Mouse (Mus musculus) ovary, postnatal 14 days (tissue): Measurements from ENCODE around the gene Lrrc75a.

Experiments
- DNase-seq: peaks from one replicate; pipeline ENCODE4 v3.0.0; 2022; ENCODE audit warnings: low spot score

Gene Lrrc75a

DNA sequence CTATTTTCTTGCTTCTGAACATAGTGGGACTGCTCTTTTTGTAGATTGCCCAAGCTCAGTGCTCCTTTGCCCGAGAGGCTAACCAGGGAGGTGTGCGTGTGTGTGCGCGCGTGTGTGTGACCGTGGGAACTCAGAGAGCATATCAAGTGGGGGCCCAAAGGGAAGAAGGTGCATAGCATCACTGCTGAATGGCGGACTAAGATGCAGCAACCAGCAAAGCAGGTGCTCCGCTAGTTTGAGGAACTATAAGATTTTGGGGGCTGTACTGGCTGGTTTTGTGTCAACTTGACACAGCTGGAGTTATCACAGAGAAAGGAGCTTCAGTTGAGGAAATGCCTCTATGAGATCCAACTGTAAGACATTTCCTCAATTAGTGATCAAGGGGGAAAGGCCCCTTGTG lies 27.2 kb downstream of the Lrrc75a start:
- no peak for DNase-seq

DNA sequence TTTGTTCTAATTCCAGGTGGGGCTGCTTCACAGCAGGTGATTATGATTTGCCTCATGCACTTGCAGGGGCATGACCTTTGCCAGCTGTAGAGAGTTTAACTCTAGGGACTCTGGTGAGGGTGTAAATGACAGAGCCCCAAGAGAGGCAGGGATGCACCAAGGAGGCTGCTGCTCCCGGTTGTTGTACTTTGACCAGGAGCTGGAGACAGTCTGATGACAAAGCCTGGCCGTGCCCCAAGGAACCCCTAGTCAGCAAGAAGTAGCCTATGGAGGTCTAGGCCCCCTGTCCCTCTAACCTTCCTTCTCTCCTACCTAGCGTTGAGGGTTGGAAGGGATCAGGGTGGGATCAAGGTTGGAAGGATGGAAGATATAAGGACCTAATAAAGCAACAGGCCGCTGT lies 32.9 kb downstream of the Lrrc75a start:
- DNase-seq: no peak

DNA sequence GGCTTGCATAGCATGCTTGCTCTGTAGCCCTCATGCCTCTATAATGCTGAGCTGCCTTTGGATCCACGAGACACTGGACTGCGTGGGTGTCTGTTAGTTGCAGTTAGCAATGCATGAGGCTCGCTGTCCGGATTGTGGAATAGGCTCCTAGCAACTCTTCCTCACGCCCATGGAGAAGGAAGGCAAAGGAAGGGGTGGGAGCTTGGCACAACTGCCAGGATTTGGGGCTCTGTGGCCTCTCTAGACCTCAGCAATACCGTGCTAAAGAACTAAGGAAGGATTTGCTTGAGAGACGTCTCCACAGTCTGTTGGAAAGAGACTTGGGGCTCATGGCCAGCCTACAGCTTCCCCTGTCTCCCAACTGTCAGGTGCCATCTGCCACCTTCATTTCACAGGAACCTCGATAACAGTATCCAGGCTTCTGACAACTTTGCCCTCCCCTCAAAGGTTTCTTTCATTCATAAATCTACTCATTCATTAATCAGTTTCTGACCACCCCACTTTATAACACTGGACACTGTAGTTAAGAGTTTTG lies 33.4 kb downstream of the Lrrc75a start:
- no peak for DNase-seq

DNA sequence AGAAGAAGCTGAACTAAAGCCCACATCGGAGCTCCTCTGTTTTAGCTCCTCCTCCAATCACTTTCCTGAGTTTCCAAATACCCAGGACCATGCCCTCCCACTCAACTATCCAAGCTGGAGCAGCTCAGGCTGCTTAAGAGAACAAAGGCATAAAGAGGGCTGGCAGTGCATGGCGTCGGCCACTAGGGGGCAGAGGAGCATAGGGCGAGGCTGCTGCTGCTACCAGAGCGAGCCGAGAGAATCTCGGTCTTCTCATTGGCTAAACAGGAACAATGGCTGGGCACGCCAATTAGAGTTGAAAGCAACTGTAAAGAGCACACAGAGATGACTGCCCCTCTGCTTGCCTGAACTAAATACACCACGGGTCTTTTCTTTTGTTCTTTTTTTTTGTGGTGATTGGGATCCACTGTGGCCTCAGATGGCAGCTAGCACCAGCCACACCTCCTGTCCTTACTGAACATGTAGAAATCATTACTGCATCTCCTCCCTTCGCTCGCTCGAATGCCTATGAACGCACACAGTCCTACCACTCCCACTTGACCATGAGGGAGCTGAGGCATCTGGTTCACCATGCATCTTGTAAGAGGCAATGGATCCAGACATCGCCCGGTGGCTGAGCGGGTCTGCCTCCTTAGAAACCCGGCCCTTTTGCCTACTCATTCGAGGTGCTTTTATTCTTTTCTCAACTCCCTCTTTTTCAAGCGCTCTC lies 34.5 kb downstream of the Lrrc75a start:
- DNase-seq: peak; percentile 97

DNA sequence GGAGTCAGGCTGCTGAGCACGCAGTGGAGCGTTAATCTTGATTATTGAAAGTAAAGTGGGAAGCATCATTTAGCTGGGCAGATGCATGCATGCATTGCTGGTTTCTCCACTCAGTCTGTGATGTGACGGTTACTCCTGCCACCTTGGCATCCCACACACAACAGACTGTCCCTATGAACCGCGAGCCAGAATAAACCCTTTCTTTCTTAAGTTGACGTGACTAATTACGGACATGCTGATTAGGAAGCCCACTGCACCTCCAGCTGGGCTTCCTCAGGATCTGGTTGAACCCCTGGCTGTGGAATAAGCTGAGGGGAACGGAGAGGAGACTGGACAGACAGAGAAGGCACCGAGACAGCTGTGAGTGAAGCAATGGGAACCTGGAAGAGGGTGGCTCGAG lies 35.7 kb downstream of the Lrrc75a start:
- DNase-seq: no peak

DNA sequence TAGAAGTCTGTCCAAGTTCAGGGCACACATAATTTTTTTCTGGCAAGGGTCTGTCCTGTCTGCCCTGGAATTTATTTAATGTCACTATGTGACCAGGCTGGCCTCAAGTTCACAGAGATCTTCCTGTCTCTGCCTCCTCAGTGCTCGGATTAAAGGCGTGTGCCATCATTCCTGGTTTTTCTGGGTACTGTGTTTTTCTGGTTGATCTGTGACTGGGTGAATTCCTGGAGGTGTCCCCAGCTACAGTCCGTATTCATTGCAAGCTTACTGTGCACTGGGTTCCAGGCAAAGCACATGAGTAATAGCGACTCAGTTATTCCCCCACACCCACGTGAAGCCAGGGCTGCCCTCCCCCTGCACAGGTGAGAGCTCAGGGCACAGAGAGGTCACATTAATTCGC lies 38.0 kb downstream of the Lrrc75a start:
- DNase-seq: no peak

DNA sequence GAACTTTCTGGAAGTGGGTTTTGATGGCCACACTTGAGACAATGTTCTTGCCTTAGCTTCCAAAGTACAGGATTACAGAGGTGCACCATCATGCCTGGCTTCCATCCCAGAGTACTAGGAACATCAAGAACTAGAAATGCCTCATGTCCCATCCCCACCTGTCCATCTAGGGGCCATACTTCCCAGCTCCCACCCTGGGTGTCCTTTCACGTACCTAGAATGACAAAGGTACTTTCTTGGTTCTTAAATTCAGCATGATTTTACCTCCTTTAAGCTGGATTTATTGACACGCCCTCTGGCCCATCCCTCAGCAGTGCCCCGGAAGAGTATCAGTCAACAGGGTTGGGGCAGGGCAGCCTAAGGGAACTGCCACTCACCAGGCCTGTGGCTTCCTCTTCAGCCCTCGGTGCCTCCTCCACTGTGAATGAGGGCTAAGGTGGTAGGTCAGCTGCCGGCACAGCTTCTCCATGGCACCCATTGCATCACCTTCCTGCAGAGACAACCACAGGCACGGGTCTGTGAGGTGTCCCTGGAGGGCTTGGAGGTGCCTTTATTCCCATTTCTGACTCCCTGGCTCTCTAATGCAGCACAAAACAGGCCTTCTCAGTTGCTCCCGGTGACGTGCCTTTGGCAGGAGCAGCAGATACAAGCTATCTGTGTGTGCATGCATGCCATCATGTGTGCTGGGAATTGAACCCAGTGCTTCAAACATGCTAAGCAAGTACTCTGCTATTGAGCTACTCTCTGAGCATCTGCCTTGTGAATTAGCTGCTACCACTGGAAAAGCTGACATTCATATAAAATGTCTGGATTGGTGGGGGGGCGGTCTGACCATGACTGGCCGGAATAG lies 39.3 kb downstream of the Lrrc75a start:
- DNase-seq: no peak

DNA sequence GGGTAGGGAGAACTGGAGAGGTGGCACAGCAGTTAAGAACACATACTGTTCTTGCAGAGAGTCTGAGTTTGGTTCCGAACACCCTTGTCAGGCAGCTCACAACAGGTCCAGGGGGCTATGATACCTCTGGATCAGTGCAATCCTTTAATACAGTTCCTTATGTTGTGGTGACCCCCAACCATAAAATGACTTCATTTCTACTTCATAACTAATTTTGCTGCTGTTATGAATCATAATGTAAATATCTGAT lies 40.4 kb downstream of the Lrrc75a start:
- DNase-seq: no peak

DNA sequence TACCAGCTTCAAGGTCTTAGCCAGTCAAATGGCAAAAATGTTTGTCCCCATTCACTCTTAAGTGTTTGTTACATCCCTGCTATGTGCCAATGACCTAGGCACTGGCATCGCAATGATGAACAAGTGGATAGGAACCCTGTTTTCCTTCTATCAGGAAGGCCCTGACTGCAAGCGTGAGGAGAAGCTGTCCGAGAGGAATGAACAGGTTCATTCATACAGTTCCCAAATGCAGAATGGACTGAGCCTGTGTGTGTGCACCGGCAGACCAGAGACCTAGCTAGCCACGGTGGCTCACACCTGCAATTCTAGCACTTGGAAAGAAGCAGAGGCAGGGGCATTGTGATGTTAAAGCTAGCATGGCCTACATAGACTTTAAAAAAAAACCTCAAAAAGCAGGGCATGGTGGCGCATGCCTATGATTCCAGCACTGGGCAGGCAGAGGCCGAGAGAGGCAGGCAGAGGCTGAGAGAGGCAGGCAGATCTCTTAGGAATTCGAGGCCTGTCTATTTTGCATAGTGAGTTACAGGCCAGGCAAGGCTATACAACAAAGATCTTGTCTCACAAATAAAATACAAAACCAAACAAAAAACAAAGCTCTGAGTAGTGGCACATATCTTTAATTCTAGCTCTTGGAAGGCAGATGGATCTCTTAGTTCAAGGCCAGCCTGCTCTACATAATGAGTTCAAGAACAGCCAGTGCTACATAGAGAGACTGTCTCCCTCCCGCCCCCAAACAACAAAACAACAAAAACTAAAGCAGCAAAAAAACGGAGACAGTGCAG lies 41.0 kb downstream of the Lrrc75a start:
- no peak for DNase-seq

DNA sequence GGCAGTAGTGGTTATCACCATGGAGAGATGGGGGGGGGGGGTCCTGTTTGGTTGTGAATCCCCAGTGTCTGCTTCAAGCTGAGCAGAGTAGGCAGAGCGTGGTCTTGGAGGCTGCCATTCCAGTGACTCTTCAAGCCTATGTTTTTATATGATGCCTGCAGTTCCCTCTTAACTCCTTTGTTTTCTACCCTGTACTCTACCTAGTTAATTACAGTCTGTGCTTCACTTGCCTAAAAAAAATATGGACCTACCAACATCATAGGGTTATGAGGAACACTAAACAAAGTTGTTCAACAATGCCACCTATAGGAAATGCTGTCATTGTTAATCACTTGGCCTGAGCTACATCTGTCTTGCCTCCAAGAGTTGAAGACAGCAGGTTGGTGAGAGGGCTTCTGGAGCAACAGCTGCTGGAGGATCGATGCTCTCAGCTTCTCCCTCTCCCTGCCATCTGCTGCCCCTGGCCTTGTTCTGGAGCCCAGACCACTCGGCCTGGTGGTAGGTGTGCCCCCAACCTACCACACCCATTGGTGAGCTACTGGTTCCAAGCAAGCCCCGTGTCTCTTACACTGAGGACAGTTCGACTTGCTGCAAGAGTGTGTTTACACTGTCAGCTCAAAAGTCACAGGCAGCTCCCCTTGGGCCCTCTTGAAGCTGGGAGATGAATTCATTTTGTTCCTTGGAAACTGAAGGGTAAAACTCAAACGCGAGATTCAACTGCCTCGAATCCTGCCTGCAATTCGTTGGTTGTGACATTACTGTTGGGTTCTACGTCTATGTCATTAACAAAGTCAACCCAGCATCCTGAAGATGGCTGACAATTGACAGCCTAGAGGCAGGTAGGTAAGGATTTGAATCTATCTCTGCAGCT lies 41.8 kb downstream of the Lrrc75a start:
- DNase-seq: no peak

DNA sequence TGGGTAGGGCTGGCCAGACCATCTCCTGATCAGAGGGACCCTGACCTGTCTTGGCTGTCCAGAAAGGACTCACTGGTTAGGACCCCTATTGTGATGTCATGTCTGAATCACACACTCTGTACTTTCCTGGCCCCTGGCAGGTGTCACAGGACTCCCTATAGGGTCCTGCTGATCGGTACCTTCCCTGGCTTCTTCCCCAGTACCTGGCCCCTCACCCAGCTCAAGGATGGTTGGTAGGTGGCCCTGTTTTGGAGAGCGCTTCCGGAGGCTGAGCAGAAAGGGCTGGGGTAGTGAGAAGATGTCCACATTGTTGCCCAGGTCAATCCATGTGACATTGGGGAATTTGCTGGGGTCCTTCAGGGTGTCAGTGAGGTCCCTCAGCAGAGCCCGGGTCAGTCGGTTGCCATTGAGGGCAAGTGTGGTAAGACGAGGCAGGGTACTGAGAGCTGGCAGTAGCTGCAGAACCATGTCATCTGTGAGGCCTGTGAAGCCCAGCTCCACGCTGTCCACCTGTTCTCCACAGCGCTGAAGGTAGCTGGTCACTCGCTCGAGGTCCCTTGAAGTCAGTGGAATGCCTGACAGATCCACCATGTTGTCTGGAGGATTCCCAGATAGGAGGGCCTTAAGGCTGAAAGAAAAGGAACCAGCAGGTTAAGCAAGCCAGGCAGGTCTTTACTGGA lies 42.6 kb downstream of the Lrrc75a start:
- DNase-seq: no peak

DNA sequence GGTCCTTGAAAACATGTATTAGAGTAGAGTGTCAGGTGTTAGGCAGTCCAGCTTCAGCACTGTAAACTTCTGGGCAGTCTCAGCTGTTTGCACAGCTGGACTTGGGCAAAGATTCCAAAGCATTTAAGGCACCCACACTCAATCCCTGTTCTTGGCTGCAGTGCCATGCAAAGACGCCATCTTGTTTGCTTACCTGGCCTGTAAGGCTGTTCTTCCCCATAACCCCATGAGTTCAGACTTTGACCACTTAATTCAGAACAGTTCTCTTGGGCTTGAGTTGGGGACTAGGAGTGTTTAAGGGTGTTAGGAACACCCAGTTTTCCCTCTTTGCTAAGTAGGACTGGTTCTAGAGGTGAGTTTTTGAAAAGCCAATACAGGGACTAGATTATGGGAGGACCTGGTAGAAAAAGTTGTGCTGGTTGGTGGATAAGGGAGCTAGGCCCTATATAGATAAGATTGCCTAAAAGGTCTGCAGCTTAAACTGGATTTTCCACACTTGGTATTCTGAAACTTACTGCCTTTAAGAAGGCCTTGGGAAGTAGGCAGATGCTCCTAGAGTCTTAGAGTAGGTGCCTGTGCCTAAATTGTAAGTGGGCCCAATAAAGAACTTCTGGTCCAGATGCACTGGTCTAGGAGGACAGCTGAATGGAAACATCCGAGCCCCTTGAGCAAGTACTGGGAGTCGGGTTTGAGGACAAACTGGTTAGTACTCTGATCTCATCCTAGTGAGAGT lies 43.3 kb downstream of the Lrrc75a start:
- no peak for DNase-seq

DNA sequence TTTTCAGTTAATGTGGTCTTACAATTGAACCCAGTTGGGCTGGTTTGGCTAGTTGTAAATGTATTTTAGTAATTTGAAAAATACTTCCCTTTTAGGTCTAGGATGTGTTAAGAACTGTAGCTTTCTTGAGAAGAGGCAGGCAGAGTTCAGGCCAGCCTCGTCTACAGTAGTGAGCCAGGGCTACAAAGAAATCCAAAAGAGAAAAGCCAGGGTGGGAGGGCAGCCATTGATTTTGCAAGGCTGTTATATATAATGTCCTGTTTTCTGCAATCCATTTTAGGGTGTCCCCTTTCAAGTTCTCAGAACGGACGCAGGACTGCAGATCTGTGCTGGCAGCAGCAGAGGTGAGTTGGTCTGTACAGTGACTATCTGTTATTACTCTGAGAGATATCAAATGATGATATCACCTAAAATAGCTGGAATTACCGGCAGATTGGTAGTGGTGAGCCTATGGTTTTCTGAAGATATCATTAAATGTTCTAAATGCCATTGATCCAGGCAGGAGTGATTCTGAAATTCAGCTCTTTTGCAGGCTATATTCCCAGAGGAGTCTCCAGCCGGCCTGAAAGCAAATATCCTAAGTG lies 44.1 kb downstream of the Lrrc75a start:
- no peak for DNase-seq

DNA sequence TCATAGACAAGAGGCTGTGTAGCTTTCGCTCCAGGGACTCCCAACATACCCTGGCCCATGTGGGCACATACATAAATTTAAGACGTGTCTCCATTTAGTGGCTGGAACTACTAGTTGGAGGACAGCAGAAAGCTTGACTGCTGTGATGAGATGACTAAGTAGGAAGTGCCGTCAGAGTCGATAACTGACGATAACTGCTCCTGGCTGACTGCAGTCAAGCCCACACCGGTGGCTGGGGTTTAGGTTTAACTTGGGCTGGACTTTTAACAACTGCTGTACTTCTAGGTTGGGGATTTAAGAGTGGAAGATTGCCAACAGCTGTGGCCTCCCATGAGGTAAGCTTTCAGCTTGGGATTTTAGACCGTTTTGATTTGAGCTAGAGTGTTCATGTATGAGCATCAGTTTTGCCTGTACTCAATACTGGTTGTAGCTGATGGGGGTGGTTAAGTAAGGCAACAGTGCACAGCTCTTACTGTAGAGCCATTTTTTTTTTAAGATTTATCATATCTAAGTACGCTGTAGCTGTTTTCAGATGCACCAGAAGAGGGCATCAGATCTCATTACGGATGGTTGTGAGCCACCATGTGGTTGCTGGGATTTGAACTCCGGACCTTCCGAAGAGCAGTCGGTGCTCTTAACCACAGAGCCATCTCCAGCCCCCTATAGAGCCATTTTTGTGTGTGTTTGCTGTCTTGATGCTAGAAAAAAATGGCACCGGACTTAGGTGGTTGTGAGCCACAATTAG lies 44.8 kb downstream of the Lrrc75a start:
- DNase-seq: no peak

DNA sequence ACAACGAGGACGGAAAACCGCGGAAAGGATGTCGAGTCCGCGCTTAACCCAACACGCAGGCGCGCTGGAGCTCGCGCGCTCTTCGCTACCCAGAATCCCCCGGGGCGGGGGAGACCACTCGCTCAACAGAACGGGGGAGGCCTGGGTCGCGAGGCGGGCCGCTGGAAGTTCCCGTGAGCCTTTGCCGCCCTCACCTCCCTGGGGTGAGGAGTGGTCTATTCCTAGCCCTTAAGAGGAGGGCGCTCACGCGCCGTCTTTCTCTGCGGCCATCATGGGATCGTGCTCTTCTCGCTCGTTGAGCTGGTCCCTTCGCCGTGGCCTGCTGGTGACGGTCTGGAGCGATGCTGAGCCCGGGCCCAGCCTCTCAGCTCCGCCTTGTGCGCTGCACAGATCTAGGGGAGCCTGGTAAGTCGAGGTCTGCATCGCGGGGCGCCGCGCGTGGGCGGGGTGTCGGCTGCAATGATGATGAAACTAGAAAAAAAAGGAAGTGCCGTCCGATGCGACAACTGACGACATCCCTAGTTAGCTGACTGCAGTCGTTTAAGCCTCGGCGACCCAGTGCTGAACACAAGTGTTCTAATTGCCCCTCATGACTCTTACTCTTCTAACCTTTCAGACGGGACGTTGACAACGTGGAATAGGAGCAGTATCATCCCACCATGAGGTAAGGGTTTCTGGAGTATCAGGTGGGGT lies 45.6 kb downstream of the Lrrc75a start:
- DNase-seq: peak; percentile 96

DNA sequence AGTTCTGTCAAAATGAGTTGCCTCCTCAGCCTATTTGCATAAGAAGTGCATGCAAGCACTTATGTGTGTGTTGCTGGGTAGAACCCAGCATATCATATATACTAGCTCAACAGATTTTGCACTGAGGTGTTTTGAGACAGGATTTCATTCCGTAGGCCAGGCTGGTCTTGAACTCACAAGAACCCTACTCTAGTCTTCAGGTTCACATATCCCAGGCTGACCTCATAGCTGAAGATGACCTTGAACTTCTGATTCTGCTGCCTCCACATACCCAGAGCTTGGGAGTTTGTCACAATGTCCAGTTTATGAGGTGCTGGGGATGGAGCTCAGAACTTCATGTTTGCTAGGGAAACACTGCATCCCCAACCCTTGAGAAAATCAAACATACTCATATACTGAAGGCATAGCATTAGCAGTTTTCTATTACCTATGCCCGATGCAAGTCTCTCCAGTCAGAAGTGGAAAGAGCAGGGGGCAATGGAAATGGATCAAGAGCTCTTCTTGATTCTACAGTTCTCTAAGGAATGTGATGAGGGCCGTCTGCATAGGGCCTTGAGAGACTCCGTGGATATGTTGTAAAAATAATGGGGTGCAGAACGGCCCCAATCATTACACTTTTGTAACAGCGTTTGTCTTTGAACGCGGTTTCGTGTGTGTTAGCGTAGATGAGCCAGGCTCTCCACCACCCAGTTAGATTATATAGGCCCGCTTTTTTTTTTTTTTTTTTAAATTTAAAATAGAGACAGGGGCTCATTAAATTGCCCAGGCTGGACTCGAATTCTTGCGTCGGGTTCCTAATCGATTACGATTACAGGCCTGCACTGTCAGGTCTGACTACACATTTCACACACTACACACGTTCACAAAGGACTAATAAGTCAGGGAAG lies 46.3 kb downstream of the Lrrc75a start:
- DNase-seq: no peak

DNA sequence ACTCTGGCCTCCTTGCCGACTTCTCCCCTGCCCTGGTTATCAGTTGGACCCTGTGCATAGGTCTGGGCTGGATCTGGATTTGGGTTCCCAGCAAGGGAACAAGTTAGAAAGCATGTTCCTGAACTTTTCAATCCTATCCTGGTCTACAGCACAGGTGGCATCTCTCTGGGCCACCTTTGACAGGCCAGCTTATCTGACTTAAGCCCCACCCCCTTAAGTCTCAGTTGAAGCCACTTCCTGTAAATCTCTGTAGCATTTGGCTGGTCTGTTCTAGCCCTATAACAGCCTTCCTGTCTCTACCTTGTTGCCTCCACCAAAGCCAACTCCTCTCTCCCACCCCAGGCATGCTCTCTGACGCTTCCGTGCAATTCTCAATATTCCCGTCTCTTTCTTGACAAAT lies 49.8 kb downstream of the Lrrc75a start:
- no peak for DNase-seq
